Mouse (Mus musculus): Measurements from ENCODE around the gene Alpl.

Alpl gene

GRCm38 (mm10) chr4:137795611-137796557 is at the start of gene Alpl:
Gene Alpl, minus strand, starts transcription at chr4:137796384.
- in situ Hi-C loops (cut with MboI; ENCODE audit: unreplicated experiment in 2 of 2) = loop anchor here in 1 of 2 experiments (5.0 kb wide), 1 partner anchor 64 kb away; no protein-coding TSS in a partner anchor

- in situ Hi-C loops (cut with MboI; ENCODE audit: unreplicated experiment in 2 of 2) = loop anchor here in 1 of 2 experiments (10.0 to 25.0 kb wide), 3 partner anchors 300 to 757 kb away; partner anchors contain the start of gene Mul1
Measured at GRCm38 (mm10) chr4:137844656-137845055, 48.5 kb upstream of the Alpl start.

- in situ Hi-C loops (cut with MboI; ENCODE audit: unreplicated experiment in 2 of 2) = loop anchor here (5.0 to 25.0 kb wide), 3 partner anchors 37 to 752 kb away; no protein-coding TSS in a partner anchor
Measured at GRCm38 (mm10) chr4:137839452-137839851, 43.3 kb upstream of the Alpl start.

GRCm38 (mm10) chr4:137838791-137839190 is 42.6 kb upstream of the Alpl start:
- in situ Hi-C loops (cut with MboI; ENCODE audit: unreplicated experiment in 2 of 2) = loop anchor here (5.0 to 25.0 kb wide), 3 partner anchors 36 to 751 kb away; no protein-coding TSS in a partner anchor

- in situ Hi-C loops (cut with MboI; ENCODE audit: unreplicated experiment in 2 of 2) = loop anchor here (5.0 to 25.0 kb wide), 3 partner anchors 35 to 750 kb away; no protein-coding TSS in a partner anchor
Measured at GRCm38 (mm10) chr4:137837792-137838191, 41.6 kb upstream of the Alpl start.

GRCm38 (mm10) chr4:137836741-137837140 is 40.6 kb upstream of the Alpl start:
- in situ Hi-C loops (cut with MboI; ENCODE audit: unreplicated experiment in 2 of 2) = loop anchor here (5.0 to 25.0 kb wide), 3 partner anchors 34 to 749 kb away; no protein-coding TSS in a partner anchor

- in situ Hi-C loops (cut with MboI; ENCODE audit: unreplicated experiment in 2 of 2) = loop anchor here (5.0 to 25.0 kb wide), 3 partner anchors 33 to 748 kb away; no protein-coding TSS in a partner anchor
Measured at GRCm38 (mm10) chr4:137835624-137836337, 39.6 kb upstream of the Alpl start.

- in situ Hi-C loops (cut with MboI; ENCODE audit: unreplicated experiment in 2 of 2) = loop anchor here in 1 of 2 experiments (25.0 kb wide), 1 partner anchor 744 kb away; no protein-coding TSS in a partner anchor
Measured at GRCm38 (mm10) chr4:137831598-137831997, 35.4 kb upstream of the Alpl start.

GRCm38 (mm10) chr4:137830380-137830779 is 34.2 kb upstream of the Alpl start:
- in situ Hi-C loops (cut with MboI; ENCODE audit: unreplicated experiment in 2 of 2) = loop anchor here in 1 of 2 experiments (25.0 kb wide), 1 partner anchor 743 kb away; no protein-coding TSS in a partner anchor

- in situ Hi-C loops (cut with MboI; ENCODE audit: unreplicated experiment in 2 of 2) = loop anchor here in 1 of 2 experiments (25.0 kb wide), 1 partner anchor 738 kb away; no protein-coding TSS in a partner anchor
Measured at GRCm38 (mm10) chr4:137824881-137825280, 28.7 kb upstream of the Alpl start.

GRCm38 (mm10) chr4:137823542-137823941 is 27.4 kb upstream of the Alpl start:
- in situ Hi-C loops (cut with MboI; ENCODE audit: unreplicated experiment in 2 of 2) = no loop called here

- in situ Hi-C loops (cut with MboI; ENCODE audit: unreplicated experiment in 2 of 2) = no loop called here
Measured at GRCm38 (mm10) chr4:137822537-137822936, 26.4 kb upstream of the Alpl start.

GRCm38 (mm10) chr4:137820721-137821120 is 24.5 kb upstream of the Alpl start:
- in situ Hi-C loops (cut with MboI; ENCODE audit: unreplicated experiment in 2 of 2) = no loop called here

GRCm38 (mm10) chr4:137819487-137819886 is 23.3 kb upstream of the Alpl start:
- in situ Hi-C loops (cut with MboI; ENCODE audit: unreplicated experiment in 2 of 2) = no loop called here

- in situ Hi-C loops (cut with MboI; ENCODE audit: unreplicated experiment in 2 of 2) = no loop called here
Measured at GRCm38 (mm10) chr4:137818341-137818740, 22.2 kb upstream of the Alpl start.

- in situ Hi-C loops (cut with MboI; ENCODE audit: unreplicated experiment in 2 of 2) = no loop called here
Measured at GRCm38 (mm10) chr4:137816216-137816615, 20.0 kb upstream of the Alpl start.

GRCm38 (mm10) chr4:137815473-137815872 is 19.3 kb upstream of the Alpl start:
- in situ Hi-C loops (cut with MboI; ENCODE audit: unreplicated experiment in 2 of 2) = no loop called here

GRCm38 (mm10) chr4:137814140-137814539 is 18.0 kb upstream of the Alpl start:
- in situ Hi-C loops (cut with MboI; ENCODE audit: unreplicated experiment in 2 of 2) = no loop called here

GRCm38 (mm10) chr4:137812946-137813708 is 16.9 kb upstream of the Alpl start:
- in situ Hi-C loops (cut with MboI; ENCODE audit: unreplicated experiment in 2 of 2) = no loop called here

GRCm38 (mm10) chr4:137809999-137810398 is 13.8 kb upstream of the Alpl start:
- in situ Hi-C loops (cut with MboI; ENCODE audit: unreplicated experiment in 2 of 2) = no loop called here

Measured in v-Abl transformed pro-B cells (cell line).